Mouse (Mus musculus): ENCODE results near the gene Agfg2. TPM values are rescaled to one million over a fixed set of nuclear protein-coding genes. Genes with fewer than 3 reads are reported as not detected.

The Agfg2 gene
- polyA plus RNA-seq, 1 experiment from 2014 or later: 23.1 TPM

Other genes with a start within 250 kb of the Agfg2 start
- 0.72 and 0.94 TPM in 2 replicates for gene Zan, start 207.7 kb downstream of the Agfg2 start, polyA plus RNA-seq (2015; fragmentation: Nextera tagmentation; extraction: Ambion mirVana)
- 52.4 and 54.6 TPM in 2 replicates for gene Pop7, start 182.2 kb downstream of the Agfg2 start, polyA plus RNA-seq (2015; fragmentation: Nextera tagmentation; extraction: Ambion mirVana)
- 10.2 and 12.2 TPM in 2 replicates for gene Gigyf1, start 166.2 kb downstream of the Agfg2 start, polyA plus RNA-seq (2015; fragmentation: Nextera tagmentation; extraction: Ambion mirVana)
- gene Epo, start 151.5 kb downstream of the Agfg2 start, polyA plus RNA-seq (2015; fragmentation: Nextera tagmentation; extraction: Ambion mirVana): not detected in 2 replicates
- 359 and 366 TPM in 2 replicates for gene Gnb2, start 151.2 kb downstream of the Agfg2 start, polyA plus RNA-seq (2015; fragmentation: Nextera tagmentation; extraction: Ambion mirVana)
- gene Actl6b, start 131.2 kb downstream of the Agfg2 start, polyA plus RNA-seq (2015; fragmentation: Nextera tagmentation; extraction: Ambion mirVana): 4.5 and 5.1 TPM in 2 replicates
- 2.2 and 4.7 TPM in 2 replicates for gene Tfr2, start 114.9 kb downstream of the Agfg2 start, polyA plus RNA-seq (2015; fragmentation: Nextera tagmentation; extraction: Ambion mirVana)
- 30.6 TPM in 2 replicates for gene Mospd3, start 83.7 kb downstream of the Agfg2 start, polyA plus RNA-seq (2015; fragmentation: Nextera tagmentation; extraction: Ambion mirVana)
- 112 and 115 TPM in 2 replicates for gene Pcolce, start 70.9 kb downstream of the Agfg2 start, polyA plus RNA-seq (2015; fragmentation: Nextera tagmentation; extraction: Ambion mirVana)
- 0.13 and 0.26 TPM in 2 replicates for gene Fbxo24, start 55.7 kb downstream of the Agfg2 start, polyA plus RNA-seq (2015; fragmentation: Nextera tagmentation; extraction: Ambion mirVana)
- gene Lrch4, start 55.6 kb downstream of the Agfg2 start, polyA plus RNA-seq (2015; fragmentation: Nextera tagmentation; extraction: Ambion mirVana): 36.0 and 38.5 TPM in 2 replicates
- gene Gm20605, start 55.6 kb downstream of the Agfg2 start, polyA plus RNA-seq (2015; fragmentation: Nextera tagmentation; extraction: Ambion mirVana): 6.6 and 9.4 TPM in 2 replicates
- gene Sap25, start 43.4 kb downstream of the Agfg2 start, polyA plus RNA-seq (2015; fragmentation: Nextera tagmentation; extraction: Ambion mirVana): 5.8 and 8.9 TPM in 2 replicates
- gene Irs3, start 39.0 kb downstream of the Agfg2 start, polyA plus RNA-seq (2015; fragmentation: Nextera tagmentation; extraction: Ambion mirVana): 0.06 and 0.09 TPM in 2 replicates
- gene Nyap1, start 56.9 kb upstream of the Agfg2 start, polyA plus RNA-seq (2015; fragmentation: Nextera tagmentation; extraction: Ambion mirVana): 2.7 and 2.9 TPM in 2 replicates
- gene Tsc22d4, start 61.0 kb upstream of the Agfg2 start, polyA plus RNA-seq (2015; fragmentation: Nextera tagmentation; extraction: Ambion mirVana): 130 and 138 TPM in 2 replicates
- 22.5 and 26.2 TPM in 2 replicates for gene Ppp1r35, start 94.1 kb upstream of the Agfg2 start, polyA plus RNA-seq (2015; fragmentation: Nextera tagmentation; extraction: Ambion mirVana)
- 7.5 and 10.4 TPM in 2 replicates for gene Mepce, start 102.9 kb upstream of the Agfg2 start, polyA plus RNA-seq (2015; fragmentation: Nextera tagmentation; extraction: Ambion mirVana)
- gene Zcwpw1, start 103.1 kb upstream of the Agfg2 start, polyA plus RNA-seq (2015; fragmentation: Nextera tagmentation; extraction: Ambion mirVana): 18.3 and 20.5 TPM in 2 replicates
- 2.2 and 2.4 TPM in 2 replicates for gene Pilra, start 151.6 kb upstream of the Agfg2 start, polyA plus RNA-seq (2015; fragmentation: Nextera tagmentation; extraction: Ambion mirVana)
- 0.89 and 1.6 TPM in 2 replicates for gene Pilrb1, start 173.4 kb upstream of the Agfg2 start, polyA plus RNA-seq (2015; fragmentation: Nextera tagmentation; extraction: Ambion mirVana)
- 1.4 and 1.6 TPM in 2 replicates for gene Pilrb2, start 187.1 kb upstream of the Agfg2 start, polyA plus RNA-seq (2015; fragmentation: Nextera tagmentation; extraction: Ambion mirVana)
- gene Cyp3a13, start 236.9 kb upstream of the Agfg2 start, polyA plus RNA-seq (2015; fragmentation: Nextera tagmentation; extraction: Ambion mirVana): 9.3 and 10.4 TPM in 2 replicates